Mouse (Mus musculus) heart, embryonic 14.5 days (tissue): Measurements from ENCODE around the gene Gm10392. TPM values are rescaled to one million over a fixed set of nuclear protein-coding genes. Genes with fewer than 3 reads are reported as not detected.

Source experiments
- ATAC-seq: fragments of 200-750 bp; cut with Nextera tagmentation; 2 replicates; pipeline ENCODE4 v1.8.0; 2017; ENCODE audit warnings: low read depth, moderate TSS enrichment; ENCODE audit not compliant: insufficient number of reproducible peaks, insufficient read depth, low FRiP score
- H3K27ac ChIP-seq, 2 experiments: fragments of 200-500 bp in 1 of 2; fragments of 300-500 bp in 1 of 2; sonication (generic) in 1 of 2; replicated peaks in 1 of 2; 2 replicates each; pipeline ENCODE4 v1.5.1; 2012 to 2014; ENCODE audit warnings: low read depth in 2 of 2, low read length in 2 of 2, control low read depth in 1 of 2, mild to moderate bottlenecking in 1 of 2, mixed read lengths in 1 of 2; ENCODE audit not compliant: control insufficient read depth in 1 of 2, insufficient read depth in 1 of 2
- H3K27me3 ChIP-seq: fragments of 300-500 bp; sonication (generic); 2 replicates; pipeline ENCODE4 v1.6.1; 2014; ENCODE audit warnings: mild to moderate bottlenecking, low read length, control low read depth; ENCODE audit not compliant: control insufficient read depth, insufficient read depth
- H3K36me3 ChIP-seq: fragments of 300-500 bp; sonication (generic); 2 replicates; pipeline ENCODE4 v1.6.1; 2014; ENCODE audit warnings: mild to moderate bottlenecking, control low read depth, low read length, mixed read lengths; ENCODE audit not compliant: control insufficient read depth, insufficient read depth
- H3K4me1 ChIP-seq, 2 experiments: fragments of 200-500 bp in 1 of 2; fragments of 300-500 bp in 1 of 2; sonication (generic) in 1 of 2; 2 replicates each; pipeline ENCODE4 v1.6.1; 2012 to 2014; ENCODE audit warnings: low read length in 2 of 2, control low read depth in 1 of 2, mixed read lengths in 1 of 2; ENCODE audit not compliant: control insufficient read depth in 2 of 2, insufficient read depth in 2 of 2
- H3K4me2 ChIP-seq: fragments of 300-500 bp; sonication (generic); 2 replicates; pipeline ENCODE4 v1.6.1; 2014; ENCODE audit warnings: mild to moderate bottlenecking, low read length
- H3K4me3 ChIP-seq, 2 experiments: fragments of 200-500 bp in 1 of 2; fragments of 300-500 bp in 1 of 2; sonication (generic) in 1 of 2; 2 replicates each; pipeline ENCODE4 v1.5.1; 2012 to 2014; ENCODE audit warnings: low read length in 2 of 2, mild to moderate bottlenecking in 2 of 2, control low read depth in 1 of 2, low read depth in 1 of 2, moderate library complexity in 1 of 2; ENCODE audit not compliant: control insufficient read depth in 1 of 2, insufficient read depth in 1 of 2
- H3K9ac ChIP-seq: fragments of 300-500 bp; sonication (generic); 2 replicates; pipeline ENCODE4 v1.6.1; 2014; ENCODE audit warnings: mild to moderate bottlenecking, low read length
- H3K9me3 ChIP-seq: fragments of 300-500 bp; sonication (generic); 2 replicates; pipeline ENCODE4 v1.6.1; 2016; ENCODE audit warnings: low read length, control low read depth; ENCODE audit not compliant: control insufficient read depth
- WGBS: fragments of 180-500 bp; shearing (Covaris S2); extraction: QIAGEN DNeasy Blood & Tissue Kit; methylation state at CpG from one replicate; pipeline ENCODE4 v1.1.7; 2014; 5-methylcytosine and 5-hydroxymethylcytosine counted together
- polyA plus RNA-seq: library from polyadenylated mRNA; unstranded; fragments of >200 nt; fragmentation: Nextera tagmentation; extraction: Ambion mirVana; gene quantifications from 2 replicates; pipeline ENCODE4 v1.2.1, GENCODE M21; 2014

Gene Gm10392
- polyA plus RNA-seq, 1 experiment from 2014 or later = not detected

DNA sequence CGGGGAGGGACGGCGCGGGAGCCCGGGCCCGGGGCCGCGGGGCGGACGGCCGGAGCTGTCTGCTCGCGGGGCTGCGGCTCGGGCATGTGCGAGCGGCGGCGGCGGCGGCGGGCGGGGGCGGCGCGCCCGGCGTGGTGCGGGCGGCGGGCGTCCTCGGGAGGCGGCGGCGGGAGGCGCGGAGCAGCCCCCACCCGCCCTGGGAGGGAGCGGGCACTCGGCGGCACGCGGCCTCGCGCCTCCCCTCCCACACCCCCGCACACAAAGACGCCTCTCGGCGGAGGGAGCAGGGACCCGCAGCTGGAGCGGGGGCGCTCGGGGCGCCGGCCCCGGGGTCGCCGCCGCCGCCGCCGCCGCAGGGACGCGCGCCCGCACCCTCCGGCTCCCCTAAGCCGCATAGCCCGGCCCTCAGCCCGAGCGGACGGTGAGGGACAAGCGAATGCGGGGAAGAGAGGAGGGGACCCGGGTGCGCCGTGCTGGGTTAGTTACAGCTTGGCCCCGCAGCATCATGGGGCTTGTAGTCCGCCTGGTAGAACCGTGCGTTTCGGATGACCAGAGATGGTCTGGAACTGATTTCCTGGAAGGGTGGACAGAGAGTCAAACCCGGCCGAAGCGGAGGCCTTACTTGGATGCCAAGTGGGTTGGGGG is 29.3 kb downstream of the Gm10392 start, which contains the start of gene Ankrd13b:
TSS of gene Ankrd13b (minus strand) at position 88 of the 645 bp plus-strand sequence.
- H3K9ac ChIP-seq = peak within 1 kb of the TSS; percentile 86
- no peaks in the 10 kb centered on the region for H3K36me3 ChIP-seq
- H3K4me2 ChIP-seq = peak within 1 kb of the TSS; percentile 99
- H3K9me3 ChIP-seq = no peaks in the 10 kb centered on the region
- no peak for ATAC-seq
- H3K27ac ChIP-seq = peak within 1 kb of the TSS in 1 of 2 experiments; percentile 1; a peak in 2 of 4 replicates
- 1% methylated on average over 73 of the region's 87 CpGs for WGBS
- peak within 1 kb of the TSS; percentile 85 to 87 for H3K4me3 ChIP-seq
- no peaks in the 10 kb centered on the region for H3K27me3 ChIP-seq
- H3K4me1 ChIP-seq = peaks cover 34 to 45% of the 10 kb centered on the region in 2 experiments

DNA sequence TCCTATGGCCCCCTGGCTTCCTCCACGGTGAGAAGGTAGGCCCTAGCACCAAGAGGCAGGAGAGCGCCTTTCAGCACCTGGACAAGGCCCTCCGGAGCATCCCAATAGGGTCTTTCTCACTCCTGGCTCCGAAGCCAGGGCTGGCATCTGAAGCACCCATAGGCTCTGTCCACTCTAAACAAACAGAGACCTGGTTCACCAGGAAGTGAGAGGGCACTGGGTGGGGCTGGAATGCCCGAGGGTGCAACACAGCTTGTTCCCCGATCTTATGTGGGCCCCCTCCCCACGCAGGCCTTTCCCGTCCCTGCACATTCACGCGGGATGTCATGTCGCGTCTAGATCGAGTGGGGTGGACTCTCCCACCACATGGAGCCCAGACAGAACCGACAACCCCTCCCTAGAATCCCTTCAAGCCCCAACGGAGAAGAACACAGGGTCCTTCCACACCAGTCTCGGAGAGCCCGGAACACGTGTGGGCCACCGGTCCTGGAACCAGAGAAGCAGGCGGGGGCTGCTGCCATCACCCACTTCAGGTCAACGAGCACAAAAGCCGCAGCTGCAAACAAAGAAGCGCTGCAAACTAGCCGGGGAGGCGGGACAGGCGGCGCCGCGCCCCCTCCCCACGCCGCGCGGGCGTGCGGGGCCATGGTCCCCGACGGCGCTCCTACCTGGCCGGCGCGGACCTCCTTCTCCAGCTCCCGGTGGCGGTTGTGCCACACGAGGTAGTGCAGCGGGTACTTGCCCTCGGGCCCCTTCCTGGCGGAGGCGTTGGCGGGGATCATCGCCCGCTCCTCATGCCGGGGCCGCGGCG is 30.0 kb downstream of the Gm10392 start:
- no peaks in the 10 kb centered on the region for H3K9me3 ChIP-seq
- H3K4me3 ChIP-seq = peak overlapping the region; percentile 85 to 87
- 3% methylated on average over 55 of the region's 55 CpGs for WGBS
- H3K9ac ChIP-seq = peak overlapping the region; percentile 86
- H3K4me1 ChIP-seq = peaks cover 29 to 39% of the 10 kb centered on the region in 2 experiments
- no peaks in the 10 kb centered on the region for H3K27me3 ChIP-seq
- H3K27ac ChIP-seq = no peak overlapping the region; a peak in 1 of 4 replicates
- ATAC-seq = no peak
- peak overlapping the region; percentile 99 for H3K4me2 ChIP-seq
- H3K36me3 ChIP-seq = no peaks in the 10 kb centered on the region

DNA sequence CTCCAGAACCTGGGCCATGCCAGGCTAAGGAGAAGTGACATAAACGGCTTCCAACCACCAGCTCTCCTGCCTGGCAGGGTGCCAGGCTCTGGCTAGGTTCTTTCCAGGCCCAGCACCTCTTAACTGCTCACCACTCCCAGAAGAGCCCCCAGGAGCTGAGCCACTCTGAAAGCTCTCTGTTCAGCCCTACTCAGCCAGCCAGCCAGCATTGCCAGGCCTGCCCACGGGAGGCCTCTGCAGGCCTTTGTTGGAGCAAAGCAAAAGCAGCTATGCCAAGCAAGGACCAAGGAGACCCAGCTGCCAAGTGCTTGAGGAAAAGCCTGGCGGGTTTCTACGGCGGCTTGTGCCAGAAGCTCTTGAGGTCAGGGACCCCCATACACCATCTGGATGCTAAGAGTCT is 32.2 kb downstream of the Gm10392 start:
- H3K4me1 ChIP-seq = peaks cover 26 to 36% of the 10 kb centered on the region in 2 experiments
- no peaks in the 10 kb centered on the region for H3K9me3 ChIP-seq
- no peaks in the 10 kb centered on the region for H3K27me3 ChIP-seq
- H3K4me3 ChIP-seq = no peak overlapping the region
- no peak overlapping the region for H3K4me2 ChIP-seq
- ATAC-seq = no peak
- WGBS = 63% methylated on average over 5 of the region's 5 CpGs
- H3K27ac ChIP-seq = no peak overlapping the region
- H3K9ac ChIP-seq = no peak overlapping the region
- no peaks in the 10 kb centered on the region for H3K36me3 ChIP-seq

DNA sequence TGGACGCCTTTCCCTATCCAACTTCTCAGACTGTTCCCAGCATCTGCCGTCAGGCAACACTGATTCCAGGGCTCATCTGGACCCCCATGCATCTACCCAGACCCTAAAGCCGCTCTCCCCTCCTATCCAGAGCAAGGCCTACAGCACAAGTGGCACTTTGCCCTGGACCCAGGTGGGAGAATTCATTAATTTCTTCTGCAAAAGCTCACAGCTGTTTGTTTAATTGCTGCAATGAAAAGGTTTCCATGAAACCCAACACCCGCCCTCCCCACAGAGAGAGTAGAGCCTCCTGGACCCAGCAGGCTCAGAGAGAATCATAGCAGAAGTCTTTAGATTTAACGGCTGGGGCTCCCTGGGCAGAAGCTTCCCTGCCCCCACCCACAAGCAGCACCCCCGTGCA is 33.8 kb downstream of the Gm10392 start:
- Histone ChIP-seq H3K27me3 (no peaks in the 10 kb centered on the region), H3K27ac (no peak overlapping the region), H3K4me3 (no peak overlapping the region), H3K36me3 (no peaks in the 10 kb centered on the region), H3K4me2 (no peak overlapping the region), H3K9me3 (no peaks in the 10 kb centered on the region), H3K4me1 (peaks cover 19 to 24% of the 10 kb centered on the region in 2 experiments), H3K9ac (no peak overlapping the region)
- no peak for ATAC-seq
- WGBS = 72% methylated on average over 6 of the region's 6 CpGs

DNA sequence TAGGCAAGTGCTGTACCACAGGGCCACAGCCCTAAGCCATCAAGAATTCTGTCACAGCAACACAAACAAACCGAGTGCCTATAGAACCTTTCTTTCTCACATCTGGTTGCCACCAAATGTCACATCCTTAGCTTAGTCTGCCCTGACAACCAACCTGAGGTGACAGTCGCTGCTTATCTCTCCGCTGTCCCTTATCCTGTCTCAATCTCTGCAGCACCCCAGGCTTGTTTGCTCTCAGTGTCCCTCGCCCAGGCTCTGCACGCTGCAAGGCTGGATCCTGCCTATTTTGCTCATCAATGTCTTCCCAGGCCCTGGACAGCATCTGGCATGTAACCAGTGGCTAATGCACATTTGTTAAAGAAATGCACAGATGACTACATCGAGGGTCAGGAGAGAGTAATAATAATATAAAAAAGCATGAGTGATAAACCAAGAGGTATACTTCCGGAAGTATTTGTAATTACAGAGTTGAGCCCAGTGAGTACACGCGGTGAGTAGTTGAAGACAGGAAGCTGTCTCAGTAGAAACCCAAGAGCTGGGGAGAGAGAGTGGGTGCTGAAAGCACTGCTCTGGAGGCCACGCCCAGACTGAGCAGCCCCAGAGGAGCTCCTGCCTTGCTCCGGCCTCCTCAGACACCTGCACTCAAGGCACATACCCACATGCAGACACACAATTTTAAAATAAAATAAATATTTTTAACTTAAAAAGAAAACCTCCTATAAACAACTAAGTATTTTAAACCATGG is 35.3 kb downstream of the Gm10392 start:
- WGBS = 34% methylated on average over 11 of the region's 11 CpGs
- Histone ChIP-seq H3K36me3 (no peaks in the 10 kb centered on the region), H3K9me3 (no peaks in the 10 kb centered on the region), H3K4me2 (no peak overlapping the region), H3K9ac (no peak overlapping the region), H3K4me3 (no peak overlapping the region), H3K27ac (no peak overlapping the region), H3K27me3 (no peaks in the 10 kb centered on the region), H3K4me1 (peaks cover 12 to 16% of the 10 kb centered on the region in 2 experiments)
- ATAC-seq = no peak

DNA sequence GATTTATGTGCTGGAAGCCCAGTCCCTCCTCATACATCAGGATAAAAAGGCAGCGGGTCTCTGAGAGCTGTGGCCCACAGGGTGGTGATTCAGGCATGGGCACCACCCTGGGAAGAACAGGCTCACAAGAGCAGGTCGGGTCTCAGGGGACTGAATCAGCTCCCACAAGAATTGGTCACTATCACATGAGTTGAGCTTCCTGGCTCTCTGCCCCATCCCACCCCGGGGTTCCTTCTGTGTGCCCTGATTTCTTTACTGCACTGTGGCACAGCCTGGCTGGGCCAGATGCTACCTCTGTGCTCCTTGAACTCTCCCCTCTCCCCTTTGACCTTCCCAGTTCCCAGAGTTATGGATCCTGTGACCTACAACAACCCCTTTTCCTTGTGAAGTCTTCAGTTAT is 36.0 kb downstream of the Gm10392 start:
- 50% methylated on average over 3 of the region's 3 CpGs for WGBS
- no peak overlapping the region for H3K4me2 ChIP-seq
- peaks cover 6 to 14% of the 10 kb centered on the region in 2 experiments for H3K4me1 ChIP-seq
- H3K27me3 ChIP-seq = no peaks in the 10 kb centered on the region
- no peak overlapping the region for H3K4me3 ChIP-seq
- ATAC-seq = no peak
- no peak overlapping the region for H3K9ac ChIP-seq
- no peaks in the 10 kb centered on the region for H3K9me3 ChIP-seq
- H3K36me3 ChIP-seq = no peaks in the 10 kb centered on the region
- H3K27ac ChIP-seq = no peak overlapping the region

DNA sequence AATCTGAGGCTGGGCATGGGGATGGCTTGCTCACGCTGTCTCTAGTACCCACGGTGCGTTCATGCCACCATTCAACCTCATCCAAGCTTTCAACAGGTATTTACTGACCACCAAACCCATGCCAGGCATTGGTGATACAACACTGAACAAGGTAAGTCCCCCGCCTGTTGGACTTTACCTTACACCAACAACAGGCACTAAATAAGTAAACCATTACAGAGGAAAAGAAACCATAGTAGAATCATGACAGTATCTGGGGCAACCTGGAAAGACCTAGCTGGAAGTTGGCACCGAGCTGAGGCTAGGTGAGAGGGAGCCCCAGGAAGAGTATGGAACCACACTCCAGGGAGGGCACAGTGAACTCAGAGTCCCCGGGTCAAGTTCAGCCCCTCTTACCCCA is 42.1 kb downstream of the Gm10392 start:
- Histone ChIP-seq H3K27me3 (no peaks in the 10 kb centered on the region), H3K36me3 (peaks cover 15% of the 10 kb centered on the region; the same call in 1 of the 2 replicates), H3K4me3 (no peak overlapping the region), H3K4me2 (no peak overlapping the region), H3K4me1 (no peaks in the 10 kb centered on the region), H3K27ac (no peak overlapping the region), H3K9ac (no peak overlapping the region), H3K9me3 (no peaks in the 10 kb centered on the region)
- ATAC-seq = no peak
- WGBS = 87% methylated on average over 6 of the region's 6 CpGs
